Mouse (Mus musculus): ENCODE results near the gene Gls.

GRCm38 (mm10) chr1:52256194-52256593 is 23.2 kb upstream of the Gls start:
- TF ChIP-seq CTCF (IDR thresholded peaks at IDR 0.05; ENCODE audit: low read depth) (no peak), EP300 (optimal IDR thresholded peaks at IDR 0.05) (no peak)
